Comparison of ENCODE assay signal across 26 mouse cellular contexts in genomic region chr2:38439973-38440372, GRCm38 (mm10).
"Had no signal": no experiment of that assay in that cellular context is flagged by ENCODE, and none has a peak within 500 bp of the region (broad histone marks: within the 10 kb centered on the region; RNA-seq: fewer than 3 reads in every experiment).

No protein-coding gene starts in this region.

- H3K4me3 ChIP-seq: gastrocnemius, adult 2 months; heart, adult 2 months; heart, embryonic 12.5 days; hindbrain, embryonic 10.5 days; hindbrain, embryonic 12.5 days; intestine, embryonic 15.5 days; layer of hippocampus, adult 2 months; left cerebral cortex, adult 2 months; limb, embryonic 10.5 days; limb, embryonic 12.5 days; liver, embryonic 13.5 days had no signal

- H3K27ac ChIP-seq: gastrocnemius, adult 2 months; heart, adult 2 months; hindbrain, embryonic 10.5 days; hindbrain, embryonic 12.5 days; hindbrain, embryonic 14.5 days; intestine, embryonic 15.5 days; layer of hippocampus, adult 2 months; left cerebral cortex, adult 2 months; limb, embryonic 10.5 days; limb, embryonic 12.5 days; liver, embryonic 13.5 days had no signal

- H3K4me2 ChIP-seq: heart, embryonic 12.5 days; hindbrain, embryonic 12.5 days; hindbrain, embryonic 14.5 days; intestine, embryonic 15.5 days; limb, embryonic 12.5 days; liver, embryonic 11.5 days; liver, embryonic 13.5 days had no signal

- H3K36me3 ChIP-seq: heart, embryonic 12.5 days; hindbrain, embryonic 10.5 days; hindbrain, embryonic 12.5 days; intestine, embryonic 15.5 days; limb, embryonic 10.5 days; limb, embryonic 12.5 days; liver, embryonic 13.5 days had no signal

- H3K9me3 ChIP-seq: heart, embryonic 12.5 days; hindbrain, embryonic 10.5 days; intestine, embryonic 15.5 days; limb, embryonic 10.5 days; limb, embryonic 12.5 days; liver, embryonic 13.5 days had no signal

- DNase-seq: gastrocnemius, adult 2 months; gastrocnemius, postnatal 10 days; gastrocnemius, postnatal 25 days; heart, adult 2 months; heart, postnatal 10 days; heart, postnatal 4 days; kidney, adult 18-20 months; kidney, adult 8-10 months; kidney, postnatal 10 days; kidney, postnatal 25 days; kidney, postnatal 4 days; liver; liver, embryonic 13.5 days had no signal

- H3K4me1 ChIP-seq: heart, embryonic 12.5 days; hindbrain, embryonic 12.5 days; intestine, embryonic 15.5 days; liver, embryonic 13.5 days had no signal

- H3K27me3 ChIP-seq: heart, embryonic 12.5 days; hindbrain, embryonic 12.5 days; intestine, embryonic 15.5 days; limb, embryonic 12.5 days; liver, embryonic 13.5 days had no signal

- H3K9ac ChIP-seq: heart, embryonic 12.5 days; hindbrain, embryonic 12.5 days; hindbrain, embryonic 14.5 days; intestine, embryonic 15.5 days; limb, embryonic 12.5 days; liver, embryonic 13.5 days had no signal

- ATAC-seq: hindbrain, embryonic 16.5 days; inflammation-experienced regulatory T-cells, adult 6 months; intestine, embryonic 15.5 days; intestine, postnatal 0 days had no signal
